Mouse (Mus musculus) liver, embryonic 15.5 days (tissue): ENCODE data around the gene Mrps23. TPM values are rescaled to one million over a fixed set of nuclear protein-coding genes. Genes with fewer than 3 reads are reported as not detected.
A peak's percentile ranks its signal among the peaks of the same experiment; 100 is the strongest.

Experiments used
- ATAC-seq: fragments of 200-750 bp; cut with Nextera tagmentation; 2 replicates; pipeline ENCODE4 v1.8.0; 2017; ENCODE audit warnings: moderate number of reproducible peaks, mild to moderate bottlenecking, moderate library complexity; ENCODE audit not compliant: insufficient read depth
- H3K27ac ChIP-seq: fragments of 300-500 bp; sonication (generic); replicated peaks from 2 replicates; pipeline ENCODE4 v1.5.1; 2015; ENCODE audit warnings: mild to moderate bottlenecking, inconsistent platforms
- H3K27me3 ChIP-seq: fragments of 300-500 bp; sonication (generic); 2 replicates; pipeline ENCODE4 v1.6.1; 2015; ENCODE audit warnings: mild to moderate bottlenecking, inconsistent platforms
- H3K36me3 ChIP-seq: fragments of 300-500 bp; sonication (generic); replicated peaks from 2 replicates; pipeline ENCODE4 v1.6.1; 2015; ENCODE audit warnings: moderate library complexity, mild to moderate bottlenecking, inconsistent platforms
- H3K4me1 ChIP-seq: fragments of 300-500 bp; sonication (generic); replicated peaks from 2 replicates; pipeline ENCODE4 v1.6.1; 2015; ENCODE audit warnings: inconsistent platforms
- H3K4me2 ChIP-seq: fragments of 300-500 bp; sonication (generic); 2 replicates; pipeline ENCODE4 v1.6.1; 2015; ENCODE audit warnings: moderate library complexity, mild to moderate bottlenecking, inconsistent platforms
- H3K4me3 ChIP-seq: fragments of 300-500 bp; sonication (generic); replicated peaks from 2 replicates; pipeline ENCODE4 v1.5.1; 2015; ENCODE audit warnings: mild to moderate bottlenecking, inconsistent platforms
- H3K9ac ChIP-seq: fragments of 300-500 bp; sonication (generic); 2 replicates; pipeline ENCODE4 v1.6.1; 2015; ENCODE audit warnings: moderate library complexity, mild to moderate bottlenecking, inconsistent platforms
- H3K9me3 ChIP-seq: fragments of 300-500 bp; sonication (generic); replicated peaks from 2 replicates; pipeline ENCODE4 v1.6.1; 2016; ENCODE audit warnings: inconsistent platforms
- WGBS: fragments of 180-500 bp; shearing (Covaris S2); methylation state at CpG from one replicate; pipeline ENCODE4 v1.1.7; 2015; ENCODE audit warnings: mixed read lengths; ENCODE audit not compliant: insufficient replicate concordance; 5-methylcytosine and 5-hydroxymethylcytosine counted together
- polyA plus RNA-seq: library from polyadenylated mRNA; unstranded; fragments of >200 nt; fragmentation: Nextera tagmentation; extraction: Ambion mirVana; gene quantifications from 2 replicates; pipeline ENCODE4 v1.2.1, GENCODE M21; 2015

Mrps23 gene
- polyA plus RNA-seq = 25.0 and 26.9 TPM in 2 replicates

DNA sequence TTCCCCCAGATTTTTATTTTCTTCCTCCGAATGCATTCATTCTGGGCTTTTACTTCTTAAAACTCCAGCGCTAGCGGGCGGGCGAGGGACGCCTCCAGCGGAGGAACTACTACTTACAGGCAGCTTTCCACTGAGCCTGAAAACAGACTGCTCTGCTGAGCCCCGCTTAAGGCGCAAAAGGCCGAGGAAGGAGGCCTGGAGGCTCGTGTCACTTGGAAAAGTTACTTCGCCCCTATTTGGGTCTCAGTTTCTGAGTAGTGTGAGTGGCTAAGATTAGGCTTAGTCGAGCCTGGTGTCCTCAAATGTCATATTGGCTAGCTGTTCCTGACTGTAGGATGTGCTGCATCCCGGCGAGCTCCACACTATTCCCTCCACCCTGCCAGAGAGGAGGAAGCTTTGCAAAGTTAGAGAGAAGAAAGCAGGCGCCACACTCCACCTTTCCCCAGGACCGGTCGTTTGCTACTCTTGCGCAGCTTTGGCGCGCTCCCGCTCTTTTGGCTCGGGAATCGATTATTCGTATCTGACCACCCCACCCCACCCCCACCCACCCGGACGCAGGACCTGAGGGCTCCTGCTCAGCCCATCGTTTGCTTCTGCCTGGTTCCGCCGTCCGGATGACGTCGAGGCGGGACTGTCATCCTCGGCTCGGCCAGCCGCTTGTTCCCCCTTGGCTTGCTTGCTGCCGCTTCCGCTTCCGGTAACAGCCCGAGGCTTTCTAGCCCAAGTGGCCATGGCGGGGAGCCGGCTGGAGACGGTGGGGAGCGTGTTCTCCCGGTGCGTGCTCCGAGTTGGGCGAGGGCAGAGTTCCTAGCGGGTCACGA, at the start of gene Mrps23:
Gene Mrps23, plus strand, starts transcription at position 677 of the 821 bp plus-strand sequence.
- WGBS = under 1% methylated on average over 51 of the region's 51 CpGs
- H3K27me3 ChIP-seq = peaks cover 13% of the 10 kb centered on the region
- H3K4me3 ChIP-seq = peak within 1 kb of the TSS; percentile 81
- H3K4me2 ChIP-seq = peak within 1 kb of the TSS; percentile 86
- H3K4me1 ChIP-seq = peaks cover 37% of the 10 kb centered on the region
- peak; percentile 94 for ATAC-seq
- H3K27ac ChIP-seq = peak within 1 kb of the TSS; percentile 80
- H3K9ac ChIP-seq = peak within 1 kb of the TSS; percentile 78
- peaks cover 20% of the 10 kb centered on the region for H3K36me3 ChIP-seq
- no peaks in the 10 kb centered on the region for H3K9me3 ChIP-seq

DNA sequence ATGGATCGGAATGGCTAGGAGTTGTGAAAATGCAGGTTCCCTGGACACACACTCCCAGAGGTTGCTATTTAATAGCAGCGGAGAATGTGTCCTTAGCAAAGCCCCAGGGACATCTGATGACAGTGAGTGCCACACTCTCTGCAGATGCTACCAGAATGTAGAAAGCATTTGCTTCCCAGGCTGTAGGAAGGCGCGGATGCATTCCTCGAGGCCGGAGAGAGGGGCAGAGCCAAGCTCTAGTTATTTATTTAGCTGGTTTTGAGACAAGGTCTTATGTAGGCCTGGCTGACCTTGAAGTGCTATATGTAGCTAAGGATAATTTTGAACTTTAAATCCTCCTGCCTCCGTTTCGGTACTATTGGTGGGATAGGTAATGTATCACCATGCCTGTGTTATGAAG, 49.7 kb upstream of the Mrps23 start:
- Histone ChIP-seq H3K4me2 (no peak overlapping the region), H3K4me3 (no peak overlapping the region), H3K27me3 (0 out of 2 replicates have a peak, but pooled peaks cover under 1% of the 10 kb centered on the region), H3K9me3 (no peaks in the 10 kb centered on the region), H3K27ac (no peak overlapping the region), H3K9ac (no peak overlapping the region), H3K4me1 (peaks cover 4% of the 10 kb centered on the region), H3K36me3 (no peaks in the 10 kb centered on the region)
- ATAC-seq = no peak
- WGBS = 75% methylated on average over 8 of the region's 8 CpGs

GRCm38 (mm10) chr11:88155451-88155850, 48.7 kb upstream of the Mrps23 start:
- Histone ChIP-seq H3K27ac (no peak overlapping the region), H3K27me3 (peaks cover 7% of the 10 kb centered on the region; the same call in 1 of the 2 replicates), H3K4me1 (peaks cover 4% of the 10 kb centered on the region), H3K36me3 (no peaks in the 10 kb centered on the region), H3K4me3 (no peak overlapping the region), H3K4me2 (no peak overlapping the region), H3K9me3 (no peaks in the 10 kb centered on the region), H3K9ac (no peak overlapping the region)
- ATAC-seq = no peak
- 50% methylated on average over 3 of the region's 3 CpGs for WGBS

DNA sequence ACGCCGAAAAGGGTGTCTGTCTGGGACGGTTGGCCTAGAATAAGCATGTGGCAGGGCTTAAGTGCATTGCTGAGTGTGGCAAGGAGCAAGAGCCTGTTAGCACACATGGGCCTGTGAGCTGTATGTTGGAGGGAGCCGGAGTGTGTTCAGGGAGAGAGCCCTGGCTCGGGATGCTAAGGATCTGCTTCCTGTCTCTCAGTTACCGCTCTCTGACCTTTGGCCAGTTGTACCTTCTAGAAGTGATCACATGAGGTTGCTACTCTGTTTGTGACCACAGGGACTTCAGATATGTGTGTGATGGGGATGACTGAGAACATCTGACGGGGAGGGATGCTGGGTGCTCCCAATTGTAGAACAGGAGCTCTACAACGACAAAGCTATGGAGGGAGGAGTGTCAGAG, 48.2 kb upstream of the Mrps23 start:
- no peak overlapping the region for H3K27ac ChIP-seq
- ATAC-seq = no peak
- no peaks in the 10 kb centered on the region for H3K9me3 ChIP-seq
- H3K9ac ChIP-seq = no peak overlapping the region
- no peak overlapping the region for H3K4me2 ChIP-seq
- peaks cover 13% of the 10 kb centered on the region for H3K27me3 ChIP-seq
- WGBS = 62% methylated on average over 8 of the region's 8 CpGs
- H3K4me1 ChIP-seq = peaks cover 4% of the 10 kb centered on the region
- no peaks in the 10 kb centered on the region for H3K36me3 ChIP-seq
- H3K4me3 ChIP-seq = no peak overlapping the region

- no peak overlapping the region for H3K27ac ChIP-seq
- no peak overlapping the region for H3K4me2 ChIP-seq
- H3K36me3 ChIP-seq = no peaks in the 10 kb centered on the region
- H3K4me1 ChIP-seq = no peaks in the 10 kb centered on the region; the same call in none of the 2 replicates
- 32% methylated on average over 2 of the region's 2 CpGs for WGBS
- no peaks in the 10 kb centered on the region for H3K9me3 ChIP-seq
- no peak overlapping the region for H3K9ac ChIP-seq
- H3K4me3 ChIP-seq = no peak overlapping the region
- peaks cover 16% of the 10 kb centered on the region for H3K27me3 ChIP-seq
- no peak for ATAC-seq
Observed at GRCm38 (mm10) chr11:88156403-88156802, 47.8 kb upstream of the Mrps23 start.

GRCm38 (mm10) chr11:88158842-88159246, 45.3 kb upstream of the Mrps23 start:
- Histone ChIP-seq H3K9ac (no peak overlapping the region), H3K4me1 (peaks cover 7% of the 10 kb centered on the region), H3K9me3 (no peaks in the 10 kb centered on the region), H3K27me3 (peaks cover 29% of the 10 kb centered on the region), H3K4me3 (no peak overlapping the region), H3K36me3 (no peaks in the 10 kb centered on the region), H3K4me2 (no peak overlapping the region), H3K27ac (no peak overlapping the region)
- no peak for ATAC-seq
- WGBS = 57% methylated on average over 5 of the region's 5 CpGs

- Histone ChIP-seq H3K4me1 (peaks cover 8% of the 10 kb centered on the region), H3K27me3 (peaks cover 32% of the 10 kb centered on the region), H3K4me3 (no peak overlapping the region), H3K9ac (no peak overlapping the region), H3K36me3 (no peaks in the 10 kb centered on the region), H3K9me3 (no peaks in the 10 kb centered on the region), H3K4me2 (no peak overlapping the region), H3K27ac (no peak overlapping the region)
- WGBS = 62% methylated on average over 11 of the region's 11 CpGs
- ATAC-seq = no peak
Observed at GRCm38 (mm10) chr11:88159389-88159788, 44.8 kb upstream of the Mrps23 start.

- WGBS = 45% methylated on average over 5 of the region's 5 CpGs
- H3K4me1 ChIP-seq = peaks cover 13% of the 10 kb centered on the region
- no peak overlapping the region for H3K9ac ChIP-seq
- peaks cover 36% of the 10 kb centered on the region for H3K27me3 ChIP-seq
- no peak overlapping the region for H3K4me3 ChIP-seq
- no peaks in the 10 kb centered on the region for H3K9me3 ChIP-seq
- no peak for ATAC-seq
- H3K36me3 ChIP-seq = no peaks in the 10 kb centered on the region
- H3K27ac ChIP-seq = no peak overlapping the region
- no peak overlapping the region for H3K4me2 ChIP-seq
Observed at GRCm38 (mm10) chr11:88160316-88160715, 43.9 kb upstream of the Mrps23 start.

- Histone ChIP-seq H3K9me3 (no peaks in the 10 kb centered on the region), H3K4me3 (peak overlapping the region; percentile 40), H3K36me3 (no peaks in the 10 kb centered on the region), H3K4me1 (peaks cover 13% of the 10 kb centered on the region), H3K4me2 (peak overlapping the region; percentile 71), H3K27me3 (peaks cover 41% of the 10 kb centered on the region), H3K9ac (no peak overlapping the region), H3K27ac (no peak overlapping the region)
- ATAC-seq = no peak
- WGBS = 2% methylated on average over 20 of the region's 33 CpGs
Observed at GRCm38 (mm10) chr11:88161051-88161581, 43.1 kb upstream of the Mrps23 start.

GRCm38 (mm10) chr11:88161651-88162362, 42.4 kb upstream of the Mrps23 start:
- no peaks in the 10 kb centered on the region for H3K9me3 ChIP-seq
- H3K4me2 ChIP-seq = peak overlapping the region; percentile 71
- H3K36me3 ChIP-seq = no peaks in the 10 kb centered on the region
- peaks cover 13% of the 10 kb centered on the region for H3K4me1 ChIP-seq
- H3K9ac ChIP-seq = no peak overlapping the region
- H3K27me3 ChIP-seq = peaks cover 44% of the 10 kb centered on the region
- peak; percentile 44; the same call in 1 of the 2 replicates for ATAC-seq
- no peak overlapping the region for H3K27ac ChIP-seq
- H3K4me3 ChIP-seq = peak overlapping the region; percentile 40
- under 1% methylated on average over 15 of the region's 15 CpGs for WGBS

DNA sequence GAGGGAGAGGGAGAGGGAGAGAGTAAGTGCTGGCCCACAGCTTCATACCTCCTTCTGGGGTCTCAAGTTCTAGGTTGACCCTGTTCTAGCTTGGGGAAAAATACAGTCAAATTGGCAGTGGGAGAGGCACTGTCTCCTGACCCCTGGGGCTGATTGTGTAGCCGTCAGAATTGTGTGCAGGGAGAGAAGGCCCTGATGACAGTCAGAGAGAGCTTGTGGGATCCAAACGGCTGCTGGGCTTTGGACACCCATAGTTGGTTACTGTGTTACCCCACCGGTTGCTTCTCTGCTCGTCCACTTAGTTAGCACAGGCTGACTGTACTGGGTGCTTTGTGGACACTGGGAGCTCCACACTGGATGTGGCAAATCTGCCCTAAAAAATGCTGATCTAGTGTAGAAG, 41.4 kb upstream of the Mrps23 start:
- no peaks in the 10 kb centered on the region for H3K9me3 ChIP-seq
- H3K9ac ChIP-seq = no peak overlapping the region
- no peak overlapping the region for H3K4me3 ChIP-seq
- peaks cover 44% of the 10 kb centered on the region for H3K27me3 ChIP-seq
- H3K36me3 ChIP-seq = no peaks in the 10 kb centered on the region
- 35% methylated on average over 4 of the region's 4 CpGs for WGBS
- no peak overlapping the region for H3K27ac ChIP-seq
- H3K4me2 ChIP-seq = no peak overlapping the region
- ATAC-seq = no peak
- peaks cover 13% of the 10 kb centered on the region for H3K4me1 ChIP-seq
